Mouse (Mus musculus) bone marrow macrophage, adult 2 months (primary cell): ENCODE measurements at regions not wholly inside any gene's neighbourhood (a gene's known extent, or its start where the extent isn't known, plus 50 kb on each side); places are given as distances from the start of the nearest gene placed in this dataset.

Experiments used
- CTCF ChIP-seq: IDR thresholded peaks from 2 replicates; pipeline ENCODE4 v1.5.1; 2012; ENCODE audit warnings: low read depth, mild to moderate bottlenecking, low read length, moderate library complexity
- POLR2A ChIP-seq: IDR thresholded peaks from 2 replicates; pipeline ENCODE4 v1.6.1; 2012; ENCODE audit warnings: mild to moderate bottlenecking, low read depth, low read length, borderline replicate concordance

DNA sequence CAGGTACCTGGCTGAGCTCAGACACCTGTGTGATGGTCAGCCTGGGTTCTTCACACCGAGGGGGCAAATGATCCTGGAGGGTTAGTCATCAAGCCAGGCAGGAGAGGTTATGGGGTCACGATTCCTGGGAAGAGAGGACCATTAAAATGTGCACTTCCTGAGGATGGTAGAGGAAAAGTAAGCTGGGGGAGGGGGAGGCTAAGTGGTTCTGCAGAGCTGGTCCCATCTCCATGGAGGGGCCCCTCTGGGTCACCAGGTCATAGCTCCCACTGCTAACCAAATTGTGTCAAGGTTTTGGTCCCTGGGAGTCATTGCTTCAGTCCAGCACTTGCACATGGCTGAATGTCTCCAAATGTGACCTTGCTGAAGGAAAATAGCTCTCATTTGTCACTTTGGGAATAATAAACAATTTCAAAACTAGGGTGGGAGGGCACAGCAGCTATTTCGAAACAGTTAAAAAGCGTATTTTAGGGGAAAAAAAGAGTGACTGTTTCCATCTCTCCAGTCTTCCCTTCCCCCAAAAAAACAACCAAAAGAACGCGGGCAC lies 395.5 kb downstream of the Wdr11 start:
- no peak for TF ChIP-seq CTCF
- TF ChIP-seq POLR2A: no peak
